Mouse (Mus musculus): ENCODE results near the gene Pml. TPM values are rescaled to one million over a fixed set of nuclear protein-coding genes. Genes with fewer than 3 reads are reported as not detected.

Gene Pml
- total RNA-seq, 2 experiments from 2014 or later = 13.0 to 18.2 TPM

DNA sequence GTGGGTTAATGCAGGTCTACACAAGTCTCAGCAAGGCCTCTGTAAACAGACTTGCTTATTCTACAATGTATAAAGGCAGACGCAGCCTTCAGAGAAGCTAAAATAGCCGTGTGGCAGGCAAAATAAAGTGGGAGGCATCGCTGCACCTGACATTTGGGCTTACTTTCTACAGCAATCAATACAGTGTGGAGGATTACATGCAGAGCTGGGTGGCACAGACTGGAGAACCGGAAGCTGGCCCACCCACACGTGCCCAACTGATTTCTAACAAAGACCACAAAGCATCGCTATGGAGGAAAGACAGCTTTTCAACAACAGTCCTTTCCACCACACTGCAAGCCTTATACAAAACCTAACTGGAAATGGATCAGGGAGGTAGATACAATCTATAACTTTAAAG lies 65.1 kb downstream of the Pml start:
- peak in 1 of 2 experiments; percentile 44 for DNase-seq (ENCODE audit: low spot score in 2 of 2)

DNA sequence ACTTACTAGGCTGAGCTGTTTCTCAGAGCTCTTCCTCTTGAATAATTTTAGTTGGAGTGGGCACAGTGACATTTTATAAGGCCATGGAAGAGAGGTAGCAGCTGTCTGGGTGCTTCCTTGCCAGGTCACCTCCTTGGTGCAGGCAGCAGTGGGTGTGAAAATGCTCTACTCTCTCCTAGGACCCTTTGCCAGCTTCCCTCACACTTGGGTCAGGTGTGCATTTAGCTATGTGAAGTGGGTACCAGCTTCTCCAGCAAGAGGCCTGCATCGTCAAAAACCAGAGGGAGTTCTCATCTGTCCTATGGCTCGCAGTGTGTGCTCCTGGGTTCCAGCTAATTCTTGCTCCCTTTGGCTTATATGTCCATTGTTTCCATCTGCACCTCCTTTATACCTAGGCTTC lies 70.2 kb downstream of the Pml start:
- DNase-seq (ENCODE audit: low spot score in 2 of 2) = no peak
- intact Hi-C loops (cut with DNase I) = no loop called here

More for the DNA sequence above, 65.1 kb downstream of the Pml start:
- intact Hi-C loops (cut with DNase I) = no loop called here

DNA sequence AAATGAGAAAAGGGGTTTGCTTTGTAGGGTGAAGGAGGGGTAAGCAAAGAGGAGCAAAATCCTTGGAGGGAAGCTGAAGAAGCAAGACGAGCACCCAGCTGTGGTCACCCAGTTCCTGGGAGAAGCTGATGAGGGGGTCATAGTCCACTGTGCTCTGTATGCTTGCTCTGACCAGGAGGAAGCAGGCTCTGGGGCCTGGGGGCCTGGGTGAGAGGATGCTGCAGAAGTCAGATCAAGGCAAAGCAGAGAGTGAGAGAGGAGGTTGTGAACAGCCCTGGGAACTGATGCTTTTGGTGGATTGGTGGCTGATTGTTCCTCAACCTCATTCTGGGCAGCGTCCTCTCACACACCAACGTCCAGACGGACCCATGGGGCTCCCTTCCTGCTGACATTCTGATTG lies 72.4 kb downstream of the Pml start:
- intact Hi-C loops (cut with DNase I) = loop anchor here (2.0 kb wide), 1 partner anchor 110 kb away; no protein-coding TSS in a partner anchor
- DNase-seq (ENCODE audit: low spot score in 2 of 2) = no peak

DNA sequence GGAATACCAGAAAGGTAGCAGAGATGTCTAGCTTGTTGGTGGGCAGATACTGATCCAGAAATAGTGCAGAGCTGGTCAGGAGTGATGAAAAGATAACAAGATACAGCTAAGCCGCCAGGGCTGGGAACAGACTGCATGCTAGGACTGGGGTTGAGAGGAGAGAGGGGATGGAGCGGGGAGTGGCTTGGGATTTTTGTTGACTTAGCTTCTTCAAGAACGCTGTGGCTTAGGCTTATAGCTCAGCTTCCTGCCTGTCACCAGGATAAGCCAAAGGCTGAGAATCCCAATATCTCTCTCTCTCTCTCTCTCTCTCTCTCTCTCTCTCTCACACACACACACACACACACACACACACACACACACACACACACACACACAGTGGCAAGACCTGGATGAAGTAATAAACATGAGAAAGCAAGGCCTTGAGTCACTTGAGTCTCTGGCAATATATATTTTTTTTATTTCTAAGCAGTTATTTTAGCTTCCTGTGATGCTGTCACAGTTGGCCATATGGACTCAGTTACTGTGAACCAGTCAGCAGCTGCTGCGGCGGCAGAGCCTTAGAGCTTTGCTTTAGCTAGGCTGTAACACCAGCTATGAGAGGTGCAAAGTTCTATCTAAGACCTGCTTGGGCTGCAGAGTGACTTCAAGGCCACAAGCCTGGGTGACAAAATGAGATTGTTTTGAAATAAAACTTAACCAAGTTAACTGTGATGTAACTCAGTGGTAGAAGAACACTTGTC lies 73.7 kb downstream of the Pml start:
- intact Hi-C loops (cut with DNase I) = loop anchor here (1.0 to 2.0 kb wide), 3 partner anchors 22 to 109 kb away; no protein-coding TSS in a partner anchor
- peak; percentile 73 to 92 for DNase-seq (ENCODE audit: low spot score in 2 of 2)

DNA sequence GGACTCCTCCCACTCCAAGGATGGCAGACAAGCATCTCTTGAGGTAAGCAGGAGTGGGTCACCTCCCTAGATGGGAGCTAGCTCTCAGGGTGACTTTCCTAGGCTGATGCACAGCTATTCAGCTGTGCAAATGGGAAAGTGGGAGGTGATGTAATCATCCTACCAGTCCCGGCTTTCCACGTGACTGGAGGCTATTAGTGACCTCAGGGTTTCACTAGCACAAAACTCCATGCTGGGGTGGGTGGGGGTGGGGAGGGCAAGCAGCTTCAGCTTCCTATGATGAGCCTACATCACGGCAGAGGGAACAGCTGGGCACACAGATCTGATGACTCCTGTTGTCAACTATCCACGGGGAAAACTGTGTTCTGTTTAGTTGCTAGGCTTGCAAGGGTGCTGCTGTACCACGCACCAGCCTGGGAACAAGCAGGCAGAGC lies 74.8 kb downstream of the Pml start:
- peak; percentile 62 to 71 for DNase-seq (ENCODE audit: low spot score in 2 of 2)
- intact Hi-C loops (cut with DNase I) = no loop called here

DNA sequence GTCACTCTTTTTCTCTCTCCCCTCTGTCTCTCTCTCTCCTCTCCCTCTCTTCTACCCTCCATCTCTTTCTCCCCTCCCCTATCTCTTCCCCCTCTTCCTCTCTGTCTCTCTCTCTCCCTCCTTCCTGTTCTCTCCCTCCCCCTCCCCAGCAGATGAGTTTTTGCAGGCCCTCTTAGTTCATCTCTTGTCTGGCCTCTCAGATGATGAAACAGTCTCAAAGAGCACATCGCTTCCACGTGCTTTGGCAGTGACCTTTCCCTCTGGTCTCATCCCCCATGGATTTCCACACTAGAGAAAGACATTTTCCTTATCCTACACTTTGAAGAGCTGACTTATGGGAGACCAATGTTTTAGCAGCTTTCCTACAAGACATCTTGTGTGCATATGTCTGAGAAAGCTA lies 76.7 kb downstream of the Pml start:
- DNase-seq (ENCODE audit: low spot score in 2 of 2) = no peak
- intact Hi-C loops (cut with DNase I) = no loop called here

DNA sequence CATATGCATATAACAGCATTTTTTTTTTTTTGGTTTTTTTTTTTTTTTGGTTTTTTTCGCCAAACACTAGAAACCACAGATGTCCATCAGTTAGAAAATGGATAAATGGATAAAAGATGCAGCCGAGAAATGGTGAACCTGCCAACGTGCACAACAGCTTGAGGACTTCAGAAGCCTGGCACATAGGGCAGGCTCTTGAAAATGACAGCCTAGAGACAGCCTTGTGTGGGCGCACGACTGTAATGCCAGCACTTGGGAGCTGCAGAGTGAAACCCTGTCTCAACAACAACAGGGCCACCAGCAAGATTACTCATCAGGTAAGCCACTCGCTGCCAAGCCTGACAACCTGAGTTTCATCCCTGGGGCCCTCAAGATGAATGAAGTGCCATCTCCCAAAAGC lies 80.2 kb downstream of the Pml start:
- DNase-seq (ENCODE audit: low spot score in 2 of 2) = peak in 1 of 2 experiments; percentile 37
- intact Hi-C loops (cut with DNase I) = loop anchor here (5.0 kb wide), 1 partner anchor 52 kb away; the partner anchor contains the start of gene Ccdc33

DNA sequence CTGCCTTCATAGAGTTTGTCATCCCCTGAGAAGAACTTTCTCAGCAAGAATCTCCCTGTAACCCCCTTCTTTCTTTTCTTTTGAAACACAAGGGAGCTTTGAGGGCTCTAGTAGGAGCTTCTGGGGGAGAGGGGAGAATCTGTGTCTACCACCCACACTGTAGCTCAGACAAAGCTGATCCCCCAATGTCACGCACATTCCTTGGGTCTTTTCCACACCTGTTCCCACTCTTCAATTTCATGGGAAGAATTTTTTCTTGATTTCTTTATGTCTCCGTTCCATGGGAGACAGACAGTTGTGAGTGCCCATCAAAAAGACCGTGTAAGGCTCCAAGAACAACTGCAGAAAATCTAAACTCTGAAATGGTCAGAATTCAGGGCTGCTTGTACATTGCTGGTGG lies 80.7 kb downstream of the Pml start:
- DNase-seq (ENCODE audit: low spot score in 2 of 2) = no peak
- intact Hi-C loops (cut with DNase I) = loop anchor here (5.0 kb wide), 1 partner anchor 52 kb away; the partner anchor contains the start of gene Ccdc33

Small RNA genes lying within 50 kb of the gene (microRNA-seq; reads per million reads assigned to microRNA genes)
- 0 reads per million in 2 experiments for gene Mir6385

Other genes starting within 250 kb of the Pml start
- gene Cyp11a1, start 243.4 kb downstream of the Pml start, total RNA-seq (2021) = 1 to 10 TPM; 3.5 to 6.7 TPM
- 1 to 10 TPM; 7.2 to 8.7 TPM for gene Stra6, start 186.0 kb downstream of the Pml start, total RNA-seq (2021)
- gene Ccdc33, start 131.0 kb downstream of the Pml start, total RNA-seq (2021) = 1 to 10 TPM in 1 of 2 experiments, under 1 TPM in 1; 0.55 to 1.1 TPM
- gene Islr, start 45.5 kb downstream of the Pml start, total RNA-seq (2021) = 10 to 100 TPM; 14.9 to 15.2 TPM
- gene Islr2, start 45.5 kb downstream of the Pml start, total RNA-seq (2021) = 10 to 100 TPM; 72.2 to 76.7 TPM
- 10 to 100 TPM; 64.3 to 71.4 TPM for gene Stoml1, start 3.4 kb upstream of the Pml start, total RNA-seq (2021)
- 1 to 10 TPM; 2.0 to 2.6 TPM for gene Loxl1, start 63.4 kb upstream of the Pml start, total RNA-seq (2021)
- not detected for gene Tbc1d21, start 120.7 kb upstream of the Pml start, total RNA-seq (2021)
- gene Insyn1, start 238.8 kb upstream of the Pml start, total RNA-seq (2021) = 100 to 1,000 TPM; 221 to 222 TPM

Data from left cerebral cortex, postnatal 25 days (tissue).